Mouse (Mus musculus) MEL (cell line): ENCODE data around the gene Lmod1.

Experiments
- CTCF ChIP-seq, 3 experiments: IDR thresholded peaks in 2 of 3; conservative IDR thresholded peaks in 1 of 3; 2 replicates each; pipeline ENCODE4 v1.5.1; 2011 to 2012; ENCODE audit warnings: low read length in 3 of 3, low read depth in 2 of 3, mild to moderate bottlenecking in 2 of 3, improper control_type of control experiment in 1 of 3, inconsistent platforms in 1 of 3, mixed read lengths in 1 of 3, moderate library complexity in 1 of 3; ENCODE audit not compliant: control insufficient read depth in 1 of 3, insufficient read depth in 1 of 3, poor library complexity in 1 of 3, severe bottlenecking in 1 of 3
- GATA1 ChIP-seq: IDR thresholded peaks from 2 replicates; pipeline ENCODE4 v1.6.1; 2011; ENCODE audit warnings: low read depth, low read length, improper control_type of control experiment
- MYB ChIP-seq: IDR thresholded peaks from 2 replicates; pipeline ENCODE4 v1.6.1; 2011; ENCODE audit warnings: mild to moderate bottlenecking, low read depth, low read length, improper control_type of control experiment
- MYC ChIP-seq: IDR thresholded peaks from 2 replicates; pipeline ENCODE4 v1.6.1; 2011; ENCODE audit warnings: low read depth, mild to moderate bottlenecking, low read length, improper control_type of control experiment, moderate library complexity
- POLR2A ChIP-seq, 2 experiments: IDR thresholded peaks; 2 replicates each; pipeline ENCODE4 v1.6.1; 2011 to 2012; ENCODE audit warnings: low read length in 2 of 2, mild to moderate bottlenecking in 2 of 2, control low read depth in 1 of 2, improper control_type of control experiment in 1 of 2, low read depth in 1 of 2, moderate library complexity in 1 of 2; ENCODE audit not compliant: control insufficient read depth in 1 of 2, insufficient read depth in 1 of 2, poor library complexity in 1 of 2
- TAL1 ChIP-seq: IDR thresholded peaks from 2 replicates; pipeline ENCODE4 v1.6.1; 2012; ENCODE audit warnings: mild to moderate bottlenecking, inconsistent platforms, low read length, moderate library complexity, mixed read lengths
- ZC3H11A ChIP-seq: IDR thresholded peaks from 2 replicates; pipeline ENCODE4 v1.6.1; 2012; ENCODE audit warnings: low read depth, mild to moderate bottlenecking, inconsistent platforms, low read length, improper control_type of control experiment
- ZMIZ1 ChIP-seq: IDR thresholded peaks from 2 replicates; pipeline ENCODE4 v1.6.1; 2012; ENCODE audit warnings: low read depth, mild to moderate bottlenecking, inconsistent platforms, low read length, improper control_type of control experiment, moderate library complexity

DNA sequence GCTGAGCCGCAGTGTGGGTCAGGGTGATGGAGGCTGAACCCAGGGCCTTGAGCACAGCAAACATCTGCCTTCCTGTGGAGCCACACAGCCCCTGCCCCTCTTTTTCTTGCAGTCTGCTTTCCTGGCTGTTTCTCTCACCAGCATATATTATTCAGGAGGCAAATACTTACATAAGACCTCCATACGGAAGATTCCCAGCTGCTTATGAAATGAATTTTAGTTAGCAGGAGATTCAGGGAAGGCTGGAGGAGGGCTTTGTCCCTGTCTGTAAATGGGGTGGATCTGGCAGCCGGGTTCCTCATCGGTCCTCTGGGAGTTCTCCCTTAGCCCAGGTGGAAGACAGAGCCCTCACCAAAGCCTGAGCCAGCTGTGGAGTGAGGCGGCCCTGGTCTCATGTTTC is 3.8 kb downstream of the Lmod1 start:
- TF ChIP-seq ZC3H11A (no peak), GATA1 (no peak), CTCF (IDR thresholded peaks at IDR 0.05 in 2 of 3, conservative IDR thresholded peaks at IDR 0.05 in 1 of 3; ENCODE audit: control insufficient read depth in 1 of 3, insufficient read depth in 1 of 3, low read depth in 2 of 3, low read length in 3 of 3, poor library complexity in 1 of 3, severe bottlenecking in 1 of 3) (no peak), ZMIZ1 (no peak), POLR2A (IDR thresholded peaks at IDR 0.05; ENCODE audit: control insufficient read depth in 1 of 2, insufficient read depth in 1 of 2, low read depth in 1 of 2, low read length in 2 of 2, poor library complexity in 1 of 2) (no peak), MYB (no peak), MYC (no peak), TAL1 (no peak)
